Mouse (Mus musculus) forebrain, embryonic 13.5 days (tissue): ENCODE data around the gene Hoxd10. TPM values are rescaled to one million over a fixed set of nuclear protein-coding genes. Genes with fewer than 3 reads are reported as not detected.
A peak's percentile ranks its signal among the peaks of the same experiment; 100 is the strongest.

Experiments used
- ATAC-seq: fragments of 200-750 bp; cut with Nextera tagmentation; 2 replicates; pipeline ENCODE4 v1.8.0; 2017
- H3K27ac ChIP-seq: fragments of 300-500 bp; sonication (generic); 2 replicates; pipeline ENCODE4 v1.5.1; 2015; ENCODE audit warnings: inconsistent platforms, mild to moderate bottlenecking, moderate library complexity
- H3K27me3 ChIP-seq: fragments of 300-500 bp; sonication (generic); 2 replicates; pipeline ENCODE4 v1.6.1; 2015; ENCODE audit warnings: mild to moderate bottlenecking, inconsistent platforms
- H3K36me3 ChIP-seq: fragments of 300-500 bp; sonication (generic); 2 replicates; pipeline ENCODE4 v1.6.1; 2015; ENCODE audit warnings: mild to moderate bottlenecking, inconsistent platforms; ENCODE audit not compliant: poor library complexity, severe bottlenecking
- H3K4me1 ChIP-seq: fragments of 300-500 bp; sonication (generic); 2 replicates; pipeline ENCODE4 v1.6.1; 2015; ENCODE audit warnings: inconsistent platforms
- H3K4me2 ChIP-seq: fragments of 300-500 bp; sonication (generic); 2 replicates; pipeline ENCODE4 v1.6.1; 2015; ENCODE audit warnings: inconsistent platforms, mild to moderate bottlenecking, moderate library complexity
- H3K4me3 ChIP-seq: fragments of 300-500 bp; sonication (generic); 2 replicates; pipeline ENCODE4 v1.5.1; 2015; ENCODE audit warnings: mild to moderate bottlenecking, inconsistent platforms
- H3K9ac ChIP-seq: fragments of 300-500 bp; sonication (generic); 2 replicates; pipeline ENCODE4 v1.6.1; 2015; ENCODE audit warnings: mild to moderate bottlenecking, inconsistent platforms
- H3K9me3 ChIP-seq: fragments of 300-500 bp; sonication (generic); replicated peaks from 2 replicates; pipeline ENCODE4 v1.6.1; 2016; ENCODE audit warnings: inconsistent platforms
- WGBS: fragments of 180-500 bp; shearing (Covaris S2); methylation state at CpG from one replicate; pipeline ENCODE4 v1.1.7; 2015; 5-methylcytosine and 5-hydroxymethylcytosine counted together
- polyA plus RNA-seq: library from polyadenylated mRNA; unstranded; fragments of >200 nt; fragmentation: Nextera tagmentation; extraction: Ambion mirVana; gene quantifications from 2 replicates; pipeline ENCODE4 v1.2.1, GENCODE M21; 2015

Hoxd10 gene
- polyA plus RNA-seq, 1 experiment from 2014 or later: not detected

- H3K27ac ChIP-seq: no peak overlapping the region
- 8% methylated on average over 2 of the region's 2 CpGs for WGBS
- H3K4me1 ChIP-seq: peaks cover 9% of the 10 kb centered on the region
- H3K4me3 ChIP-seq: no peak overlapping the region
- H3K9me3 ChIP-seq: no peaks in the 10 kb centered on the region
- no peak overlapping the region for H3K9ac ChIP-seq
- peaks cover 100% of the 10 kb centered on the region for H3K27me3 ChIP-seq
- no peak overlapping the region for H3K4me2 ChIP-seq
- no peaks in the 10 kb centered on the region for H3K36me3 ChIP-seq
- ATAC-seq: no peak
These were observed 14.6 kb upstream of the Hoxd10 start for GRCm38 (mm10) chr2:74677106-74677505.

DNA sequence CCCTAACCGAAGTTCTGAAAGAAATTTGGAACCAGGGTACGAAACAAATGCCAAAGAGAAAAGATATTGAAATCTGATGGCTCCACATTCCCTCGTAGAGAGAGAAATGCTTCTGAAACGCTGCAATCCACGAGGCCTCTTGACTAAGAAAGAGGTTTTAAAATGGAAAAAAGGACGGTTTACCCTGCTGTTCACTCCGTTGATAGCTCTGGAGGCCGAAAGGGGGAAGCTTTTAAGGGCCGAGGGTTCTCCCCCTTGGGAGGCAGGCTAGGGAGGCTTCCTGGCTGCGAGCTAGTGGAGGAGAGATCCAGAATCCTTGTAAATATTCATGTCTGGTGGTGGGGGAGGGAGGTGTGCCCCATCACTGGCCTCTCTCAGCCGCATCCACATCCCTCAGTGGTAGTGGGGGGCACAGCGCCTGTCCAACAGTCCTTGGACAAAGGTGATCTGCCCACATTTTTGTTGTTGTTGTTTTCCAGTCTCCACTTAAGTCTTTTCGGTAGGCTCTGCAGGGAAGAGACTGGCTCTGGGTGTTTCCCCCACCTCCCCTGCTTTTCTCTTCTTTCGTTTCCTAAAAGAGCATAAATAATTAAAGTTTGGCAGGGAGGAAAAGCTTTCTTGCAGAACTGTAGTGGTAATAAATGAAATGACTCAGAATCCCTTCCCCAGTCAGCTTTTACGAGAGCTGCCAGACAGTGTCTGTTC is 12.7 kb upstream of the Hoxd10 start, which contains the start of gene Hoxd11:
Hoxd11 (plus strand) TSS at position 667 of the 705 bp plus-strand sequence.
- Histone ChIP-seq H3K4me1 (peaks cover 13% of the 10 kb centered on the region), H3K36me3 (no peaks in the 10 kb centered on the region), H3K4me2 (no peak within 1 kb of the TSS), H3K9ac (no peak within 1 kb of the TSS), H3K27me3 (peaks cover 100% of the 10 kb centered on the region), H3K4me3 (no peak within 1 kb of the TSS), H3K27ac (no peak within 1 kb of the TSS), H3K9me3 (no peaks in the 10 kb centered on the region)
- no peak for ATAC-seq
- WGBS: 1% methylated on average over 15 of the region's 15 CpGs

- Histone ChIP-seq H3K27ac (no peak overlapping the region), H3K27me3 (peaks cover 100% of the 10 kb centered on the region), H3K9me3 (no peaks in the 10 kb centered on the region), H3K4me2 (no peak overlapping the region), H3K36me3 (no peaks in the 10 kb centered on the region), H3K9ac (no peak overlapping the region), H3K4me3 (no peak overlapping the region), H3K4me1 (peaks cover 13% of the 10 kb centered on the region)
- ATAC-seq: no peak
- WGBS: 1% methylated on average over 25 of the region's 26 CpGs
These were observed 12.1 kb upstream of the Hoxd10 start for GRCm38 (mm10) chr2:74679596-74679971.

DNA sequence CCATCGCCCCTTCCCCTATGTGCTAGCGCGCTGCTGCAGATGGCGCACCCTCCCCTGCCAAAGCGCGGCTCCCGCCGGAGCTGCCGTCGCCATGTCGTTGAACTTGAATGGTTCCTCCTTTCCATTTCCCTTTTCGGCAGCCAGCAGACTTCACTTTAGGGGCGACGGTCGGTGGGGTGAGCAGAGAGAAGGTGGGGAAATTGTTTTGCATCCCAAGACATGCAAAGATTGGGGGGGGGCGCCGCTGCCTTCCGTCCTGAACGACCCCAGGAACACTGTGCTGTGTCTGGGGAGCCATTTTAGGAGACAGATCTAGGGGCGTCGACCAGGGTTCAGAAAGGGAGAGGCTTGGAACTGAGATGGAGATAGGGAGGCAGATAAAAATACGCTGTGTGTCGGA is 11.7 kb upstream of the Hoxd10 start:
- Histone ChIP-seq H3K4me2 (no peak overlapping the region), H3K36me3 (no peaks in the 10 kb centered on the region), H3K4me1 (peaks cover 13% of the 10 kb centered on the region), H3K4me3 (no peak overlapping the region), H3K9ac (no peak overlapping the region), H3K9me3 (no peaks in the 10 kb centered on the region), H3K27me3 (peaks cover 100% of the 10 kb centered on the region), H3K27ac (no peak overlapping the region)
- no peak for ATAC-seq
- under 1% methylated on average over 22 of the region's 23 CpGs for WGBS

DNA sequence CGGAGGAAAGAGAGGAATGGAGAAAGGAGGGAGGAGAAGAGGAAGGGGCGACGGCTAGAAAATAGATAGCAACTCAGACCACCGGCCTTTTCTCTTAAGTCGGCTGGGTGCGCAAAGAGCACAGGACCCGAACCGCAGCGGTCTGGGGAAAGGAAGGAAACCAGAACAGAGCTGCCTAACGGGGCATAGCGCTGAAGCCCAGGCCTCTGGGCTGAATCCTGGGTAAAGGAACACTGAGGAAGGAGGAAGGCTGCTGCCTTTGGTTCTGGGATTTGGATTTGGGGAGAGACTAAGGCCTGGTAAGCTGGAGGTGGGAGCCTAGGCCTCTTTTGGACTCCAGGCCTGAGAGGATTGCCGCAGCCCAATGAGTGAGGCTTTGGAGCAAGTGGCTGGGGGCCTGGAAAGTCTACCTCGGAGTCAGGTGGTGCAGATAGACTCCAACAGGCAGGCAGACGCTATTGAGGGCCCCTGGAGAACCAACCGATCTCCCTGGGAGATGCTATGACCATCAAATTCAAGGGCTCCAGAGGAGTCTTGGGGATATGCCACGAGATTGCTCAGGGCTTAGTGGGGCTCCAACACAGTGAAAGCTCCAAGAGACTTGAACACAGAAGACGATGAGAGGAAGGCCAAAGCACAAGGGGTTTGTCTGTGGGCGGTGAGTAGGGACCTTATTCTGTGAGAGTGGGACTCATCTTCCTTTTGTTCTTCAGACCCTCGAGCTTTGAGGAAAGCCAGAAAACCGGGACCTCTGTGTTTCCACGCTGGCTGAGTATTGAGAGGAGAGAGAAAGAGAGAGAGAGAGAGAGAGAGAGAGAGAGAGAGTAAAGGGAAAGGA is 10.9 kb upstream of the Hoxd10 start:
- Histone ChIP-seq H3K27ac (no peak overlapping the region), H3K9ac (no peak overlapping the region), H3K9me3 (no peaks in the 10 kb centered on the region), H3K4me1 (peaks cover 13% of the 10 kb centered on the region), H3K27me3 (peaks cover 100% of the 10 kb centered on the region), H3K4me2 (no peak overlapping the region), H3K36me3 (no peaks in the 10 kb centered on the region), H3K4me3 (no peak overlapping the region)
- ATAC-seq: no peak
- WGBS: 2% methylated on average over 21 of the region's 21 CpGs

GRCm38 (mm10) chr2:74681594-74682531 is 9.9 kb upstream of the Hoxd10 start:
- peaks cover 99% of the 10 kb centered on the region for H3K27me3 ChIP-seq
- H3K9ac ChIP-seq: no peak overlapping the region
- H3K9me3 ChIP-seq: no peaks in the 10 kb centered on the region
- under 1% methylated on average over 65 of the region's 78 CpGs for WGBS
- no peak overlapping the region for H3K27ac ChIP-seq
- peak overlapping the region; percentile 21 for H3K4me3 ChIP-seq
- H3K4me2 ChIP-seq: peak overlapping the region; percentile 26
- peaks cover 13% of the 10 kb centered on the region for H3K4me1 ChIP-seq
- H3K36me3 ChIP-seq: no peaks in the 10 kb centered on the region
- ATAC-seq: no peak

DNA sequence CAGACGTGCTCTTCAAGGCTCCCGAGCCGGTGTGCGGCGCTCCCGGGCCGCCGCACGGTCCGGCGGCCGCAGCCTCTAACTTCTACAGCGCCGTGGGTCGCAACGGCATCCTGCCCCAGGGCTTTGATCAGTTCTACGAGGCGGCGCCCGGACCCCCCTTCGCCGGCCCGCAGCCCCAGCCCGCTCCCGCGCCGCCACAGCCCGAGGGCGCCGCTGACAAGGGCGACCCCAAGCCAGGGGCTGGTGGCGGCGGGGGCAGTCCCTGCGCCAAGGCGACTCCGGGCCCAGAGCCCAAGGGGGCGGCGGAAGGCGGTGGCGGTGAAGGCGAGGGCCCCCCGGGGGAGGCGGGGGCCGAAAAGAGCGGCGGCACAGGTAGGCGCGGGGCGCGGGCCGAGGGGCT is 8.9 kb upstream of the Hoxd10 start:
- H3K4me3 ChIP-seq: peak overlapping the region; percentile 21
- peaks cover 13% of the 10 kb centered on the region for H3K4me1 ChIP-seq
- peak overlapping the region; percentile 26 for H3K4me2 ChIP-seq

GRCm38 (mm10) chr2:74683471-74683951 is 8.2 kb upstream of the Hoxd10 start:
- H3K9ac ChIP-seq: no peak overlapping the region
- H3K27ac ChIP-seq: no peak overlapping the region
- H3K36me3 ChIP-seq: no peaks in the 10 kb centered on the region
- no peaks in the 10 kb centered on the region for H3K9me3 ChIP-seq
- H3K27me3 ChIP-seq: peaks cover 99% of the 10 kb centered on the region
- no peak overlapping the region for H3K4me2 ChIP-seq
- WGBS: under 1% methylated on average over 18 of the region's 18 CpGs
- no peak overlapping the region for H3K4me3 ChIP-seq
- H3K4me1 ChIP-seq: peaks cover 13% of the 10 kb centered on the region
- no peak for ATAC-seq

More for the DNA sequence above, 8.9 kb upstream of the Hoxd10 start:
- peaks cover 99% of the 10 kb centered on the region for H3K27me3 ChIP-seq
- H3K36me3 ChIP-seq: no peaks in the 10 kb centered on the region
- H3K9me3 ChIP-seq: no peaks in the 10 kb centered on the region
- 1% methylated on average over 47 of the region's 51 CpGs for WGBS
- no peak overlapping the region for H3K9ac ChIP-seq
- no peak overlapping the region for H3K27ac ChIP-seq
- peak; percentile 27; the same call in 1 of the 2 replicates for ATAC-seq

GRCm38 (mm10) chr2:74684106-74684505 is 7.6 kb upstream of the Hoxd10 start:
- WGBS: 1% methylated on average over 12 of the region's 12 CpGs

DNA sequence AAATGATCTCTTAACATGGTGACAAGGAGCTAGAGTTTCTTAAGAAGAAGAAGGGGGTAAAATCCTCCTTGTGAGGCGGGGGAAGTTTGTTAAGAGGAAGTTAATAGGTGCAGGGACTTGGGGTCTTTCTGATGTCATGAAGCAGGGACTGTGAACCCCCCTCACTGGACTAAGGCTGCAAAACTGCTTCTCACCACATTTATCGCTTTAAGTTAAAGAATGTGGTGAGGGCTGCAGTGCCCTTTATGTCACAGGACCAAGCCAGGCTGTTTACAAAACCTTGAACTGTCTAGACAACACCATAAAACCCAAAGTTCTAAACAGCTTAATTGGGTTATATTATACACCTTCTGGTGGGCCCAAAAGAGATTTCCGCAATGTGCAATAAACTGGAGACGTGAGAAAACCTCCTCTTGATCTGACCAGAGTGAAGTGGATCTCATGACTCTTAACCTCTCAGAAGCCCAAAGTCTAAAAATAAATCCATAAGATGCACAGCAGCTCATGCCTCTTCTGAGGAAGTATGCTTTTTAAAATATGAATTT is 6.6 kb upstream of the Hoxd10 start:
- peaks cover 99% of the 10 kb centered on the region for H3K27me3 ChIP-seq
- peaks cover 13% of the 10 kb centered on the region for H3K4me1 ChIP-seq
- no peak overlapping the region for H3K4me2 ChIP-seq
- H3K36me3 ChIP-seq: no peaks in the 10 kb centered on the region
- 13% methylated on average over 4 of the region's 4 CpGs for WGBS
- H3K4me3 ChIP-seq: no peak overlapping the region
- no peak for ATAC-seq
- H3K27ac ChIP-seq: no peak overlapping the region
- no peak overlapping the region for H3K9ac ChIP-seq
- no peaks in the 10 kb centered on the region for H3K9me3 ChIP-seq

More at GRCm38 (mm10) chr2:74684106-74684505, 7.6 kb upstream of the Hoxd10 start:
- no peak for ATAC-seq
- Histone ChIP-seq H3K9me3 (no peaks in the 10 kb centered on the region), H3K4me1 (peaks cover 13% of the 10 kb centered on the region), H3K36me3 (no peaks in the 10 kb centered on the region), H3K4me2 (no peak overlapping the region), H3K27ac (no peak overlapping the region), H3K27me3 (peaks cover 99% of the 10 kb centered on the region), H3K4me3 (no peak overlapping the region), H3K9ac (no peak overlapping the region)

- Histone ChIP-seq H3K4me1 (peaks cover 14% of the 10 kb centered on the region), H3K4me2 (no peak overlapping the region), H3K27me3 (peaks cover 97% of the 10 kb centered on the region), H3K36me3 (no peaks in the 10 kb centered on the region), H3K9me3 (no peaks in the 10 kb centered on the region), H3K4me3 (no peak overlapping the region), H3K9ac (no peak overlapping the region), H3K27ac (no peak overlapping the region)
- no peak for ATAC-seq
- 5% methylated on average over 17 of the region's 17 CpGs for WGBS
These were observed 5.3 kb upstream of the Hoxd10 start for GRCm38 (mm10) chr2:74686301-74686987.
